Mouse (Mus musculus): Measurements from ENCODE around the gene Wfdc18.

Wfdc18 gene

DNA sequence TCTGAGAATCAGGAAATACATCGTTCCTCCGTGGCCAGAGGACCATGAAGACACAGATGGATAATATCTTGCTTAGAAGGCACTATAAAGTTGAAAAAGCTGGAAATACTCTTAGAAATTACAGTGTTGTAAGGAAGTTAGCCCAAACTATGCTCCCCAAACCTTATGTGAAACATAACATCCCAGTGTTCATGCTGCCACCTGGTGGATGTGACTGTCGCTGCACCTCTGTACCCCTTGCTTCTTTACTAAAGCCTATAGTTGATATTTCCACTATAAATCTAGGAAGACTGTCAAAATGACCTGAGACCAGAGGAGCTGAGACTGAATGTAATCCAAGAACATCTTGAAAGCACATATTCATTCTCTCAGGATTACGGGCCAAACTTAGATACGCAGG, 30.4 kb downstream of the Wfdc18 start:
- in situ Hi-C loops (cut with MboI; ENCODE audit: low pct_unique_long_range_greater_than_20kb in 1 of 2, low sequenced_read_pairs in 2 of 2, unreplicated experiment in 1 of 2), result loop anchor here in 1 of 2 experiments (5.0 to 25.0 kb wide), 2 partner anchors 177 to 302 kb away; partner anchors contain the start of genes 1700020L24Rik and Gas2l2

DNA sequence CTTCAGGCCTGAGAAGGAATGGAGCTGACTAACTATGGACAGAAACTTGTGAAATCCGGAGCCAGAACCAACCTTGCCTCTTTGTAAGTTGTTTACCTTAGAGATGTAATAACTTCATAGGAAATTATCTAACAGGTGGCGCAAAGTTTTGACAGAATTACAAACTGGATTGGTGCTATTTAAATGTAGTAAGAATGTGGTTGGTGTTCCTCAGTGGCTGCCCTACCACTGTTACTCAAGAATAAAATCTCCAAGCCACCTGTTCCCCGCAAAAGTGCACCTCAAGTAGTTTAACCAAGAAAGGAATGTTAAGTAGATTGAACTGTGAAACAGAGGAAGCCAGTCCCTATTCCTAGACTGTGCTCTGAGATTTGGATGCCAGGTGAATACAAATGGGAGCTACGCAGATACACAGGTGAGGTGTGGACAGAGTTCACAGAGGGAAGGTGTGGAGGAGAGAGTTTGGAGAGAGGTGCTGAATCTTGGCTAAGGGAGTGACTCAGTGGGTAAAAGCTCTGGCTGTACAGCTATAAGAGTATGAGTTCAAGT, 31.7 kb downstream of the Wfdc18 start:
- in situ Hi-C loops (cut with MboI; ENCODE audit: low pct_unique_long_range_greater_than_20kb in 1 of 2, low sequenced_read_pairs in 2 of 2, unreplicated experiment in 1 of 2), result loop anchor here in 1 of 2 experiments (25.0 kb wide), 1 partner anchor 303 kb away; the partner anchor contains the start of genes 1700020L24Rik and Gas2l2

DNA sequence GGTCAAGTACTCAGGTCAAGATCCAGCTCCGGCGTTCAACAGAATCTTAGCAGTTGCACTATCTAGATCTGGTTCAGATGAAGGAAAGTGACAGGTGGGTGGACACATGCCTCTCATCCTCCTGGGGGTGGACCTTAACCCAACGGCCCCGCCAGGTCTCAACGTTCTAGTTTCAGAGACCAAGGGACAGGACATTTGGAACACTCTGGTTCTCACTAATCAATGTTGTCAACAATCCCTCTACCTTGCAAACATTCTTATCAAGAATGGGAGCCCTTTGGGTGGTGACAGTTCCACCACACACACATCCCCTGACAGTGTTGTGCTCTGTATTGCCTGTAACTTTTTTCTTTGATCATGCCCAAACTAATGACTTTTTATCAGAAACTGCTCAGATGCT, 33.0 kb downstream of the Wfdc18 start:
- in situ Hi-C loops (cut with MboI; ENCODE audit: low pct_unique_long_range_greater_than_20kb in 1 of 2, low sequenced_read_pairs in 2 of 2, unreplicated experiment in 1 of 2), result loop anchor here in 1 of 2 experiments (25.0 kb wide), 1 partner anchor 305 kb away; the partner anchor contains the start of genes 1700020L24Rik and Gas2l2

DNA sequence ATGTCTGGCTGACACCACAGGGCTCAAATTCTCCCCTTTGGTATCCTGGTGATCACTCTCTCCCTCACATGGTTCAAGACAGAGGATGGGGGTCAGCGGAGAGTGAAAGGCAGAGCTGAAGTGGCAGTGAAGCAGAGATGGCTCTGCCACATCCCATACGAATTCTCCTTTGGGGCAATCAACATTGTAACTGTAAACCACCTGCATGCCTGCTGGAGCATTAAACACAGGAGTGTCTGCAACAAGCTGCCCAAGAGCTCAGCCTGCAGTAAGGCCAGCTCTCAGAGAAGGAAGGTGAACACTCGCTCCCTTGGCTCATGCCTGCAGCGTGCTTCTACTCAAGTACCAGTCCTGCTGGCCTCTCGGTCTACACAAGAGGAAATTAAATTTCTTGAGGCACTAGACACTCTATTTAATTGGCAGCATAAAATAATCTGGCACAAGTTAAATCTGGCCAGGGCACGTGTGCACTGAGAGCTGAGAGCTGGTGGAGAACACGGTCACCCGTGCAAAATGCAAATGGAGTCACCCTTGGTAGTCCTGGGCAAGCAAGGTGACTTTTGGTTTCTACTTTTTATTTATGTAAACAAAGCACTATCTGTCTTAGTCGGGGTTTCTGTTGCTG, 34.0 kb downstream of the Wfdc18 start:
- in situ Hi-C loops (cut with MboI; ENCODE audit: low pct_unique_long_range_greater_than_20kb in 1 of 2, low sequenced_read_pairs in 2 of 2, unreplicated experiment in 1 of 2), result loop anchor here in 1 of 2 experiments (25.0 kb wide), 1 partner anchor 306 kb away; the partner anchor contains the start of genes 1700020L24Rik and Gas2l2

DNA sequence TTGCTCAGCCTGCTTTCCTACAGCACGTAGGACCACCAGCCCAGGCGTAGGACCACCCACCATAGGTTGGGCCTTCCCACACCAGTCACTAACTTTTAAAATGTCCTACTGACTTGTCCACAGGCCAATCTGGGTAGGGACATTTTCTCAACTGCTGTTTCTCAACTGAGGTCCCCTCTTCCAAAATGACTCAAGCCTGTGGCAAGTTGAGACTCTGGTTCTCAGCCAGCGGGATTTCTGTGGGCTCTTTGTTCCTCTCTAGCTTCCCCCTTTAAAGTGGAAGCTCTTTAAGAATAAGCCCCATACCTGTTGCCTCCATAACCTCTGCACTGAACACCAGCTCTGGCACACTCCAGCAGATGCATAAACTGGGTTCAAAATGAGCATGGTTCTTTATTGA, 34.7 kb downstream of the Wfdc18 start:
- in situ Hi-C loops (cut with MboI; ENCODE audit: low pct_unique_long_range_greater_than_20kb in 1 of 2, low sequenced_read_pairs in 2 of 2, unreplicated experiment in 1 of 2), result loop anchor here in 1 of 2 experiments (25.0 kb wide), 1 partner anchor 306 kb away; the partner anchor contains the start of genes 1700020L24Rik and Gas2l2

DNA sequence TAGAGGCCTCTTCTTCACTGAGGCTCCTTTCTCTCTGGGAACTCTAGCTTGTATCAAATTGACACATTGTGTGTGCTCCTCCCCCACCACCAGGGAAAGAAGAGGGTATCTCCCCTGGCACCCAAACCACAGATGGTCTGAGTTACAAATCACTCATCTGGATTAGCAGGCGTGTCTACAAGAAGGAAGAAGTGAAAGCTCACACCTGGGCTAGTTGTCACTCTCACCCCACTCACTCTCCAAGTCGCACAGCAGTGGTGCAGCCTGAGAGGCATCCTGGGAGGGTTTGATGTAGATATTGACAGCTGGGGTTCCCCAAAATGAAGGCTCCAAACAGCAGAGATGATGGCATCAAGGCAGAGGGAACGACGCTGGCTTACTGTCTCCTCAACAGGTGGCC, 37.3 kb downstream of the Wfdc18 start:
- in situ Hi-C loops (cut with MboI; ENCODE audit: low pct_unique_long_range_greater_than_20kb in 1 of 2, low sequenced_read_pairs in 2 of 2, unreplicated experiment in 1 of 2), result loop anchor here in 1 of 2 experiments (25.0 kb wide), 1 partner anchor 309 kb away; the partner anchor contains the start of genes 1700020L24Rik and Gas2l2

DNA sequence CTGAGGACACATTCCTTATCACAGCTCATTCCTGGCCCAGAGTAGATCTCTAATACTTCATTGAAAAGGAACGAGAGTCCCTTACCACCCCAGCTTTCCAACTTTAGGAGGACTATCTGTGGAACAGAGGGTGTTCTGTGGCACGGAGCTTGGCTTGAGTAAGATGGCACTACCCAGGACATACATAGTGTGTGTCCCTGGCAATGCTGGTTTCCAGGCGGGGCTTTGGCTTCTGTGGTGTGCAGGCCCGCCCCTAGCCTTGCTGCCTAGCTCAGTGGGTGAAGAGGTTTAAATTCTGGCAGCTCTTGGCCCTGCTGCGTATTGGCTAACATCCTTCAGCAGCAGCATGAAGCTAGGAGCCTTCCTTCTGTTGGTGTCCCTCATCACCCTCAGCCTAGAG, 37.9 kb downstream of the Wfdc18 start, which contains the start of gene Wfdc21:
TSS of gene Wfdc21 (plus strand) at position 260 of the 400 bp plus-strand sequence.
- in situ Hi-C loops (cut with MboI; ENCODE audit: low pct_unique_long_range_greater_than_20kb in 1 of 2, low sequenced_read_pairs in 2 of 2, unreplicated experiment in 1 of 2), result loop anchor here in 1 of 2 experiments (25.0 kb wide), 1 partner anchor 309 kb away; the partner anchor contains the start of genes 1700020L24Rik and Gas2l2

DNA sequence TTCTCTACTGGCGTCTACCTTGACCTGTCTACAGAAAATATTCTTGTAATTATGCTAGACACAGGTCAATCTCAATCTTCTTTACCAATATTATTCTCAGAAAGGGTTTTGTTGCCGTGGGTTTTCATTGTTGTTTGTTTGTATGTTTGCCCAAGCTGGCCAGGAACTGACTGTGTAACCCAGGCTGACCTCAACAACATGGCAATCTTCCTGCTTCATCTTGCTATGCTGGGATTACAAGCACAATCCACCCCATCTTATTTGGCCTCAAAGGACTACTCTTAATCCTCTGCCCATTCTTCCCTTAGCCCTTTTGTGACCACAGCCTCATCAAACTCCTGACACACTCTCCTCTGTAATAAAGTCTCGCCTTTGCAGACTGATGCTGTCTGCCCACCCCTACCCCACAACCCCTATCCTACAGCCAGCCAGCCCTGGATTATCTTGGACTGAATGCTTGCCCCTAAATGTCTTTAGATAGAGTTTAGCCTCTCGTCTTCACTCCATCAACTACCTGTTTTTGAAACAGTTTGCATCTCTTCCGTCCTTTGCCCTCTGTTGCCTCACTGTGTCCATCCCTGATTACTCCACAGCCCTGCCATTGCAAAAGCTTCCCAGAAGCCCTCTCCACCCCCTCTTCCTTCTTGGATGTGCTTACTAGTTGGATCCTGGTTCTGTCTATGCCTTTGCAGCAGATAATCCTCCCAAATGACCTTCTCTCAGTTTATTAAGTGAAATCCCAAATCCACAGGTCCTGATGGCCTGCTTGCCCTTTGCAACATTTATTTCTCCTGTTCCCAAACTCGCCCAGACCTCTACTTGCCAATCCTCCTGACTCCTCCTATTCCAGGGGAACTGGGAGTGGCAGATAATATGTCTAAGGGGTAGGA, 38.8 kb downstream of the Wfdc18 start:
- in situ Hi-C loops (cut with MboI; ENCODE audit: low pct_unique_long_range_greater_than_20kb in 1 of 2, low sequenced_read_pairs in 2 of 2, unreplicated experiment in 1 of 2), result loop anchor here in 1 of 2 experiments (25.0 kb wide), 1 partner anchor 310 kb away; the partner anchor contains the start of genes 1700020L24Rik and Gas2l2

DNA sequence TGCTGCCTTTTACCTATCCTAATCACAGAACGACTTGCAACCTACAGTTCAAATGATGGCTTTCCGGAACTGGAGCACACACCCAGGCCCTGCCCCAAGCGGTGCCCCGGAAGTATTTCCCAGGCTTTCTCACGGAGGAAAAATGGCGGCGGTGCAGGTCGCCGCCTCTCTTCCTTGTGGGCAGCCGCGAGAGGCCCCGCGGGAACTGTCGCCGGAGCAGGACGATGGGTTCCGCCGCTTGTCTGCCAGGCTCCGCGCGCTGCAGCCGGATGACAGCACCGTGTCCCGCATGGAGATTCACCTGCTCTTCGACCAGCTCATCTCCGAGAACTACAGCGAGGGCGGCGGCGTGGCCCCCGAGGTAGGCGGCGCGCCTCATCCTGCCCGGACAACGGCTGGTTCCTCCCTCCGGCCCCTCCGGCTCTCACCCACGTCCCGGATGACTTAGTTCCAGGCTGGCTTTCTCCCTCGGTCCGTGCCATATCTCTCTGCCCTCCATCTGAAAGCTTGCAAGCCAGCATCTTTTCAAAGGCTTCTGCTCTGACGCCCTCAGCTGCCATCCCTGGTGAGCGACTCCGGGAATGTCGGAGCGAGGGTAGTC, 44.9 kb downstream of the Wfdc18 start, which contains the start of gene Heatr6:
TSS of gene Heatr6 (plus strand) at position 116 of the 601 bp plus-strand sequence.
- in situ Hi-C loops (cut with MboI; ENCODE audit: low pct_unique_long_range_greater_than_20kb in 1 of 2, low sequenced_read_pairs in 2 of 2, unreplicated experiment in 1 of 2), result no loop called here

DNA sequence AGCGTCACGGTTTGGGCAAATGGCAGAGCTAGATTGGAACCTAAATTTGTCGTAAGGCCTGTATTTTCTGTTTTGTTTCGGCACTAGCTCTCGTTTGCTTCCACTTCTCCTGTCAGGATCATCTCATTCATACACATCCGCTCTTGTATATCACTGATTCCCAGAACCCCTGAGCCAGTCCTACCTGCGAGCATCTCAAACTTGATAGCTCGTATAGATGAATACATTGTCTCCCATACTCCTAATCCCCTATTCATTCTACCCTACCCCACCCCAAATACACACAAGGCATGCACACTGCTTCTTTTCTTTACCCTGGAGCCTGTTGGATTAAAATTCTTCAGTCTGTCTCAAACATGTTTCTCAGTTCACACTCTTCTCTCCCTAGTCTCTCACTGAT, 45.4 kb downstream of the Wfdc18 start:
- in situ Hi-C loops (cut with MboI; ENCODE audit: low pct_unique_long_range_greater_than_20kb in 1 of 2, low sequenced_read_pairs in 2 of 2, unreplicated experiment in 1 of 2), result no loop called here
